Mouse (Mus musculus): ENCODE measurements at regions not wholly inside any gene's neighbourhood (a gene's known extent, or its start where the extent isn't known, plus 50 kb on each side); places are given as distances from the start of the nearest gene placed in this dataset.

- Histone ChIP-seq H3K4me1 (ENCODE audit: control insufficient read depth in 1 of 2, insufficient read depth in 2 of 2) (peaks cover 0 to 32% of the 10 kb centered on the region in 2 experiments; a peak in 2 of 4 replicates), H3K27ac (ENCODE audit: insufficient read depth, low read depth) (no peak overlapping the region), H3K4me2 (ENCODE audit: insufficient read depth, low read depth, poor library complexity, severe bottlenecking) (no peak overlapping the region), H3K27me3 (replicated peaks) (no peaks in the 10 kb centered on the region), H3K9ac (ENCODE audit: insufficient read depth, low read depth) (no peak overlapping the region), H3K4me3 (replicated peaks in 1 of 3; ENCODE audit: low read depth in 2 of 3, low read length in 2 of 3, poor library complexity in 1 of 3) (no peak overlapping the region), H3K9me3 (replicated peaks; ENCODE audit: low read length) (peaks cover 4% of the 10 kb centered on the region), H3K79me2 (replicated peaks; ENCODE audit: control insufficient read depth, extremely low read depth, insufficient read depth, poor library complexity, severe bottlenecking) (no peaks in the 10 kb centered on the region), H3K36me3 (replicated peaks in 1 of 2; ENCODE audit: control insufficient read depth in 1 of 2, insufficient read depth in 1 of 2, low read length in 1 of 2) (no peaks in the 10 kb centered on the region)
- in situ Hi-C loops (cut with MboI; ENCODE audit: low pct_ligation_motif_present, low pct_unique_long_range_greater_than_20kb, low sequenced_read_pairs), result no loop called here
- dilution Hi-C loops (cut with MboI; ENCODE audit: extremely low pct_ligation_motif_present, extremely low pct_unique_long_range_greater_than_20kb, low sequenced_read_pairs), result no loop called here
- no peak for TF ChIP-seq UBTF (IDR thresholded peaks at IDR 0.05; ENCODE audit: low read depth, low read length)
- no peak for TF ChIP-seq MAZ (IDR thresholded peaks at IDR 0.05; ENCODE audit: low read depth, low read length)
- no peak for TF ChIP-seq TCF12 (IDR thresholded peaks at IDR 0.05; ENCODE audit: low read depth, low read length)
- TF ChIP-seq MYC (IDR thresholded peaks at IDR 0.05; ENCODE audit: low read depth, low read length), result no peak
- no peak for TF ChIP-seq SIN3A (IDR thresholded peaks at IDR 0.05; ENCODE audit: low read length)
- TF ChIP-seq IRF4 (IDR thresholded peaks at IDR 0.05; ENCODE audit: low read depth, low read length), result no peak
- TF ChIP-seq MEF2A (IDR thresholded peaks at IDR 0.05; ENCODE audit: borderline replicate concordance, low read depth, low read length), result no peak
- no peak for TF ChIP-seq E2F4 (IDR thresholded peaks at IDR 0.05; ENCODE audit: insufficient replicate concordance, low read depth, low read length)
- TF ChIP-seq MAX (IDR thresholded peaks at IDR 0.05; ENCODE audit: low read length), result no peak
- TF ChIP-seq MXI1 (IDR thresholded peaks at IDR 0.05; ENCODE audit: low read depth, low read length), result no peak
- no peak for TF ChIP-seq JUN (IDR thresholded peaks at IDR 0.05; ENCODE audit: insufficient read depth, low read depth, low read length)
- TF ChIP-seq SMC3 (IDR thresholded peaks at IDR 0.05; ENCODE audit: low read depth, low read length), result no peak
- TF ChIP-seq CTCF (conservative IDR thresholded peaks at IDR 0.05 in 1 of 2, IDR thresholded peaks at IDR 0.05 in 1 of 2; ENCODE audit: low read depth in 2 of 2, low read length in 2 of 2), result no peak
- no peak for TF ChIP-seq ZMIZ1 (IDR thresholded peaks at IDR 0.05; ENCODE audit: low read depth, low read length)
- TF ChIP-seq USF2 (conservative IDR thresholded peaks at IDR 0.05; ENCODE audit: low read depth, low read length), result no peak
- TF ChIP-seq USF1 (IDR thresholded peaks at IDR 0.05; ENCODE audit: low read depth, low read length), result no peak
- no peak for DNase-seq (ENCODE audit: extremely low read depth)
These were observed 267.7 kb upstream of the Pabpc6 start for GRCm38 (mm10) chr17:9937211-9937610.

- Histone ChIP-seq H3K79me2 (replicated peaks; ENCODE audit: control insufficient read depth, extremely low read depth, insufficient read depth, poor library complexity, severe bottlenecking) (no peaks in the 10 kb centered on the region), H3K4me2 (ENCODE audit: insufficient read depth, low read depth, poor library complexity, severe bottlenecking) (no peak overlapping the region), H3K27me3 (replicated peaks) (no peaks in the 10 kb centered on the region), H3K36me3 (replicated peaks in 1 of 2; ENCODE audit: control insufficient read depth in 1 of 2, insufficient read depth in 1 of 2, low read length in 1 of 2) (no peaks in the 10 kb centered on the region), H3K9me3 (replicated peaks; ENCODE audit: low read length) (no peaks in the 10 kb centered on the region), H3K27ac (ENCODE audit: insufficient read depth, low read depth) (no peak overlapping the region), H3K4me1 (ENCODE audit: control insufficient read depth in 1 of 2, insufficient read depth in 2 of 2) (peaks cover 2 to 8% of the 10 kb centered on the region in 2 experiments; a peak in 2 of 4 replicates), H3K4me3 (replicated peaks in 1 of 3; ENCODE audit: low read depth in 2 of 3, low read length in 2 of 3, poor library complexity in 1 of 3) (no peak overlapping the region), H3K9ac (ENCODE audit: insufficient read depth, low read depth) (no peak overlapping the region)
- no peak for TF ChIP-seq TBP (conservative IDR thresholded peaks at IDR 0.05; ENCODE audit: low read depth, low read length)
- no peak for TF ChIP-seq RCOR1 (conservative IDR thresholded peaks at IDR 0.05; ENCODE audit: low read depth, low read length)
- TF ChIP-seq SIN3A (IDR thresholded peaks at IDR 0.05; ENCODE audit: low read length), result no peak
- TF ChIP-seq JUND (conservative IDR thresholded peaks at IDR 0.05; ENCODE audit: low read depth, low read length), result no peak
- TF ChIP-seq RAD21 (IDR thresholded peaks at IDR 0.05; ENCODE audit: low read depth, low read length), result no peak
- dilution Hi-C loops (cut with MboI; ENCODE audit: extremely low pct_ligation_motif_present, extremely low pct_unique_long_range_greater_than_20kb, low sequenced_read_pairs), result no loop called here
- no peak for DNase-seq (ENCODE audit: extremely low read depth)
- in situ Hi-C loops (cut with MboI; ENCODE audit: low pct_ligation_motif_present, low pct_unique_long_range_greater_than_20kb, low sequenced_read_pairs), result no loop called here
These were observed 262.7 kb upstream of the Pabpc6 start for GRCm38 (mm10) chr17:9932186-9932585.
